Mouse (Mus musculus) hindbrain, embryonic 11.5 days (tissue): ENCODE measurements around the gene Lmx1a. TPM values are rescaled to one million over a fixed set of nuclear protein-coding genes. Genes with fewer than 3 reads are reported as not detected.

Source experiments
- ATAC-seq: fragments of 200-750 bp; cut with Nextera tagmentation; 2 replicates; pipeline ENCODE4 v1.8.0; 2017; ENCODE audit warnings: mild to moderate bottlenecking, moderate TSS enrichment, moderate library complexity; ENCODE audit not compliant: low FRiP score
- DNase-seq: peaks from one replicate; pipeline ENCODE4 v3.0.0-alpha.2; 2015; ENCODE audit warnings: low spot score
- H3K27ac ChIP-seq: fragments of 300-500 bp; sonication (generic); 2 replicates; pipeline ENCODE4 v1.5.1; 2014; ENCODE audit warnings: mild to moderate bottlenecking, low read depth, low read length
- H3K27me3 ChIP-seq: fragments of 300-500 bp; sonication (generic); 2 replicates; pipeline ENCODE4 v1.6.1; 2014; ENCODE audit warnings: mild to moderate bottlenecking, low read length, moderate library complexity, mixed read lengths; ENCODE audit not compliant: control insufficient read depth, insufficient read depth
- H3K36me3 ChIP-seq: fragments of 300-500 bp; sonication (generic); 2 replicates; pipeline ENCODE4 v1.6.1; 2014; ENCODE audit warnings: mild to moderate bottlenecking, low read length, moderate library complexity, mixed read lengths; ENCODE audit not compliant: control insufficient read depth, insufficient read depth
- H3K4me1 ChIP-seq: fragments of 300-500 bp; sonication (generic); replicated peaks from 2 replicates; pipeline ENCODE4 v1.6.1; 2014; ENCODE audit warnings: low read length, mixed read lengths; ENCODE audit not compliant: control insufficient read depth, insufficient read depth
- H3K4me2 ChIP-seq: fragments of 300-500 bp; sonication (generic); replicated peaks from 2 replicates; pipeline ENCODE4 v1.6.1; 2014; ENCODE audit warnings: mild to moderate bottlenecking, low read depth, low read length
- H3K4me3 ChIP-seq: fragments of 300-500 bp; sonication (generic); 2 replicates; pipeline ENCODE4 v1.5.1; 2014; ENCODE audit warnings: low read depth, low read length
- H3K9ac ChIP-seq: fragments of 300-500 bp; sonication (generic); 2 replicates; pipeline ENCODE4 v1.6.1; 2014; ENCODE audit warnings: low read depth, low read length
- H3K9me3 ChIP-seq: fragments of 300-500 bp; sonication (generic); 2 replicates; pipeline ENCODE4 v1.6.1; 2016; ENCODE audit warnings: low read length; ENCODE audit not compliant: control insufficient read depth
- WGBS: fragments of 180-500 bp; shearing (Covaris S2); extraction: QIAGEN DNeasy Blood & Tissue Kit; methylation state at CpG from one replicate; pipeline ENCODE4 v1.1.7; 2014; 5-methylcytosine and 5-hydroxymethylcytosine counted together
- polyA plus RNA-seq: library from polyadenylated mRNA; unstranded; fragments of >200 nt; fragmentation: Nextera tagmentation; extraction: Ambion mirVana; gene quantifications from 2 replicates; pipeline ENCODE4 v1.2.1, GENCODE M21; 2014

Lmx1a gene
- polyA plus RNA-seq: 5.6 and 11.4 TPM in 2 replicates

- DNase-seq (no peak), ATAC-seq (no peak)
- Histone ChIP-seq H3K4me2 (peak within 1 kb of the TSS; percentile 84), H3K9me3 (no peaks in the 10 kb centered on the region), H3K27ac (peak within 1 kb of the TSS; percentile 54; the same call in 1 of the 2 replicates), H3K9ac (peak within 1 kb of the TSS; percentile 42; the same call in 1 of the 2 replicates), H3K36me3 (no peaks in the 10 kb centered on the region), H3K4me1 (peaks cover 8% of the 10 kb centered on the region), H3K27me3 (peaks cover 64% of the 10 kb centered on the region), H3K4me3 (peak within 1 kb of the TSS; percentile 50)
- 0% methylated on average over 3 of the region's 3 CpGs for WGBS
These were observed at the start of gene Lmx1a for GRCm38 (mm10) chr1:167689232-167689261. Gene Lmx1a, plus strand, starts transcription at chr1:167689237.

GRCm38 (mm10) chr1:167644866-167645537 lies 44.0 kb upstream of the Lmx1a start:
- Histone ChIP-seq H3K9ac (no peak overlapping the region), H3K27me3 (0 out of 2 replicates have a peak, but pooled peaks cover 2% of the 10 kb centered on the region), H3K27ac (no peak overlapping the region), H3K4me2 (no peak overlapping the region), H3K9me3 (no peaks in the 10 kb centered on the region), H3K36me3 (no peaks in the 10 kb centered on the region), H3K4me1 (no peaks in the 10 kb centered on the region), H3K4me3 (no peak overlapping the region)
- ATAC-seq (peak; percentile 84), DNase-seq (peak; percentile 93)
- 17% methylated on average over 16 of the region's 16 CpGs for WGBS

GRCm38 (mm10) chr1:167648670-167649069 lies 40.4 kb upstream of the Lmx1a start:
- Histone ChIP-seq H3K4me1 (no peaks in the 10 kb centered on the region), H3K4me2 (no peak overlapping the region), H3K36me3 (no peaks in the 10 kb centered on the region), H3K4me3 (no peak overlapping the region), H3K9ac (no peak overlapping the region), H3K27me3 (no peaks in the 10 kb centered on the region), H3K27ac (no peak overlapping the region), H3K9me3 (no peaks in the 10 kb centered on the region)
- 78% methylated on average over 3 of the region's 3 CpGs for WGBS
- no peak for DNase-seq
- ATAC-seq: no peak

- Histone ChIP-seq H3K9me3 (no peaks in the 10 kb centered on the region), H3K4me1 (no peaks in the 10 kb centered on the region), H3K4me2 (no peak overlapping the region), H3K27ac (no peak overlapping the region), H3K27me3 (no peaks in the 10 kb centered on the region), H3K4me3 (no peak overlapping the region), H3K36me3 (no peaks in the 10 kb centered on the region), H3K9ac (no peak overlapping the region)
- no peak for DNase-seq
- WGBS: 76% methylated on average over 11 of the region's 11 CpGs
- no peak for ATAC-seq
These were observed 39.9 kb upstream of the Lmx1a start for GRCm38 (mm10) chr1:167649122-167649633.

GRCm38 (mm10) chr1:167652336-167652735 lies 36.7 kb upstream of the Lmx1a start:
- no peak overlapping the region for H3K4me3 ChIP-seq
- no peak overlapping the region for H3K9ac ChIP-seq
- no peaks in the 10 kb centered on the region for H3K4me1 ChIP-seq
- DNase-seq (no peak), ATAC-seq (no peak)
- no peaks in the 10 kb centered on the region for H3K27me3 ChIP-seq
- no peak overlapping the region for H3K27ac ChIP-seq
- WGBS: 87% methylated on average over 2 of the region's 2 CpGs
- no peak overlapping the region for H3K4me2 ChIP-seq
- H3K36me3 ChIP-seq: no peaks in the 10 kb centered on the region
- no peaks in the 10 kb centered on the region for H3K9me3 ChIP-seq

- no peak overlapping the region for H3K27ac ChIP-seq
- H3K27me3 ChIP-seq: peaks cover 16% of the 10 kb centered on the region
- DNase-seq (no peak), ATAC-seq (no peak)
- no peak overlapping the region for H3K4me2 ChIP-seq
- 94% methylated on average over 3 of the region's 3 CpGs for WGBS
- no peaks in the 10 kb centered on the region for H3K9me3 ChIP-seq
- no peaks in the 10 kb centered on the region for H3K36me3 ChIP-seq
- peaks cover 5% of the 10 kb centered on the region; the same call in 1 of the 2 replicates for H3K4me1 ChIP-seq
- H3K4me3 ChIP-seq: no peak overlapping the region
- H3K9ac ChIP-seq: no peak overlapping the region
These were observed 30.0 kb upstream of the Lmx1a start for GRCm38 (mm10) chr1:167659065-167659464.

GRCm38 (mm10) chr1:167660521-167661101 lies 28.4 kb upstream of the Lmx1a start:
- Histone ChIP-seq H3K4me2 (peak overlapping the region; percentile 49), H3K9ac (no peak overlapping the region), H3K4me1 (peaks cover 5% of the 10 kb centered on the region; the same call in 1 of the 2 replicates), H3K9me3 (no peaks in the 10 kb centered on the region), H3K27ac (no peak overlapping the region), H3K36me3 (no peaks in the 10 kb centered on the region), H3K4me3 (peak overlapping the region; percentile 27), H3K27me3 (peaks cover 16% of the 10 kb centered on the region)
- DNase-seq (peak; percentile 39), ATAC-seq (no peak)
- 3% methylated on average over 21 of the region's 21 CpGs for WGBS

GRCm38 (mm10) chr1:167661123-167661522 lies 27.9 kb upstream of the Lmx1a start:
- Histone ChIP-seq H3K9ac (no peak overlapping the region), H3K27ac (no peak overlapping the region), H3K36me3 (no peaks in the 10 kb centered on the region), H3K4me3 (peak overlapping the region; percentile 27), H3K4me1 (peaks cover 5% of the 10 kb centered on the region; the same call in 1 of the 2 replicates), H3K9me3 (no peaks in the 10 kb centered on the region), H3K27me3 (peaks cover 16% of the 10 kb centered on the region), H3K4me2 (peak overlapping the region; percentile 49)
- WGBS: 2% methylated on average over 19 of the region's 19 CpGs
- ATAC-seq: no peak; the same call in 1 of the 2 replicates
- DNase-seq: peak; percentile 20

- no peak for ATAC-seq
- no peak overlapping the region for H3K27ac ChIP-seq
- H3K4me3 ChIP-seq: no peak overlapping the region
- no peaks in the 10 kb centered on the region for H3K36me3 ChIP-seq
- no peak overlapping the region for H3K4me2 ChIP-seq
- H3K9me3 ChIP-seq: no peaks in the 10 kb centered on the region
- WGBS: 33% methylated on average over 5 of the region's 5 CpGs
- peaks cover 16% of the 10 kb centered on the region for H3K27me3 ChIP-seq
- H3K4me1 ChIP-seq: peaks cover 5% of the 10 kb centered on the region; the same call in 1 of the 2 replicates
- H3K9ac ChIP-seq: no peak overlapping the region
- no peak for DNase-seq
These were observed 25.9 kb upstream of the Lmx1a start for GRCm38 (mm10) chr1:167663136-167663535.
